Mouse (Mus musculus): Measurements from ENCODE around the gene Xrcc1.
"Not testable (repeated sequence)": the region's sequence is repeated elsewhere in the genome, so short reads cannot be mapped to it uniquely, and the experiment has no call there.

The Xrcc1 gene

GRCm38 (mm10) chr7:24546068-24546614 lies at the start of gene Xrcc1, which contains the start of gene Pinlyp:
Gene Xrcc1 (plus strand): TSS chr7:24546289.
Gene Pinlyp (minus strand): TSS chr7:24546118.
- in situ Hi-C loops (cut with MboI; ENCODE audit: low pct_unique_long_range_greater_than_20kb in 1 of 2, low sequenced_read_pairs in 2 of 2, unreplicated experiment in 1 of 2) = no loop called here

GRCm38 (mm10) chr7:24499856-24500577 lies 46.1 kb upstream of the Xrcc1 start:
- in situ Hi-C loops (cut with MboI; ENCODE audit: low pct_unique_long_range_greater_than_20kb in 1 of 2, low sequenced_read_pairs in 2 of 2, unreplicated experiment in 1 of 2) = no loop called here

- in situ Hi-C loops (cut with MboI; ENCODE audit: low pct_unique_long_range_greater_than_20kb in 1 of 2, low sequenced_read_pairs in 2 of 2, unreplicated experiment in 1 of 2) = no loop called here
These were observed 45.2 kb upstream of the Xrcc1 start for GRCm38 (mm10) chr7:24500929-24501328.

GRCm38 (mm10) chr7:24501492-24501891 lies 44.6 kb upstream of the Xrcc1 start:
- in situ Hi-C loops (cut with MboI; ENCODE audit: low pct_unique_long_range_greater_than_20kb in 1 of 2, low sequenced_read_pairs in 2 of 2, unreplicated experiment in 1 of 2) = no loop called here

GRCm38 (mm10) chr7:24504004-24504403 lies 42.1 kb upstream of the Xrcc1 start:
- in situ Hi-C loops (cut with MboI; ENCODE audit: low pct_unique_long_range_greater_than_20kb in 1 of 2, low sequenced_read_pairs in 2 of 2, unreplicated experiment in 1 of 2) = no loop called here

GRCm38 (mm10) chr7:24504868-24505267 lies 41.2 kb upstream of the Xrcc1 start:
- in situ Hi-C loops (cut with MboI; ENCODE audit: low pct_unique_long_range_greater_than_20kb in 1 of 2, low sequenced_read_pairs in 2 of 2, unreplicated experiment in 1 of 2) = no loop called here

- in situ Hi-C loops (cut with MboI; ENCODE audit: low pct_unique_long_range_greater_than_20kb in 1 of 2, low sequenced_read_pairs in 2 of 2, unreplicated experiment in 1 of 2) = no loop called here
These were observed 40.5 kb upstream of the Xrcc1 start for GRCm38 (mm10) chr7:24505447-24506064.

GRCm38 (mm10) chr7:24506065-24506459 lies 40.0 kb upstream of the Xrcc1 start:
- in situ Hi-C loops (cut with MboI; ENCODE audit: low pct_unique_long_range_greater_than_20kb in 1 of 2, low sequenced_read_pairs in 2 of 2, unreplicated experiment in 1 of 2) = no loop called here

- in situ Hi-C loops (cut with MboI; ENCODE audit: low pct_unique_long_range_greater_than_20kb in 1 of 2, low sequenced_read_pairs in 2 of 2, unreplicated experiment in 1 of 2) = no loop called here
These were observed 39.6 kb upstream of the Xrcc1 start for GRCm38 (mm10) chr7:24506476-24506837.

- in situ Hi-C loops (cut with MboI; ENCODE audit: low pct_unique_long_range_greater_than_20kb in 1 of 2, low sequenced_read_pairs in 2 of 2, unreplicated experiment in 1 of 2) = no loop called here
These were observed 39.0 kb upstream of the Xrcc1 start, which contains the start of gene Zfp428 for GRCm38 (mm10) chr7:24506838-24507725. Gene Zfp428 (plus strand): TSS chr7:24507006.

GRCm38 (mm10) chr7:24507726-24508114 lies 38.4 kb upstream of the Xrcc1 start:
- in situ Hi-C loops (cut with MboI; ENCODE audit: low pct_unique_long_range_greater_than_20kb in 1 of 2, low sequenced_read_pairs in 2 of 2, unreplicated experiment in 1 of 2) = no loop called here

GRCm38 (mm10) chr7:24512355-24512754 lies 33.7 kb upstream of the Xrcc1 start, which contains the start of gene AC161166.1:
Gene AC161166.1 (minus strand): TSS chr7:24512455.
- in situ Hi-C loops (cut with MboI; ENCODE audit: low pct_unique_long_range_greater_than_20kb in 1 of 2, low sequenced_read_pairs in 2 of 2, unreplicated experiment in 1 of 2) = no loop called here

GRCm38 (mm10) chr7:24516319-24516718 lies 29.8 kb upstream of the Xrcc1 start:
- in situ Hi-C loops (cut with MboI; ENCODE audit: low pct_unique_long_range_greater_than_20kb in 1 of 2, low sequenced_read_pairs in 2 of 2, unreplicated experiment in 1 of 2) = not testable (repeated sequence)

GRCm38 (mm10) chr7:24517077-24517476 lies 29.0 kb upstream of the Xrcc1 start:
- in situ Hi-C loops (cut with MboI; ENCODE audit: low pct_unique_long_range_greater_than_20kb in 1 of 2, low sequenced_read_pairs in 2 of 2, unreplicated experiment in 1 of 2) = no loop called here

GRCm38 (mm10) chr7:24517654-24518053 lies 28.4 kb upstream of the Xrcc1 start:
- in situ Hi-C loops (cut with MboI; ENCODE audit: low pct_unique_long_range_greater_than_20kb in 1 of 2, low sequenced_read_pairs in 2 of 2, unreplicated experiment in 1 of 2) = no loop called here

- in situ Hi-C loops (cut with MboI; ENCODE audit: low pct_unique_long_range_greater_than_20kb in 1 of 2, low sequenced_read_pairs in 2 of 2, unreplicated experiment in 1 of 2) = no loop called here
These were observed 27.0 kb upstream of the Xrcc1 start for GRCm38 (mm10) chr7:24519130-24519529.

- in situ Hi-C loops (cut with MboI; ENCODE audit: low pct_unique_long_range_greater_than_20kb in 1 of 2, low sequenced_read_pairs in 2 of 2, unreplicated experiment in 1 of 2) = not testable (repeated sequence)
These were observed 26.0 kb upstream of the Xrcc1 start for GRCm38 (mm10) chr7:24520054-24520453.

- in situ Hi-C loops (cut with MboI; ENCODE audit: low pct_unique_long_range_greater_than_20kb in 1 of 2, low sequenced_read_pairs in 2 of 2, unreplicated experiment in 1 of 2) = no loop called here
These were observed 23.3 kb upstream of the Xrcc1 start for GRCm38 (mm10) chr7:24522805-24523204.

GRCm38 (mm10) chr7:24523723-24524122 lies 22.4 kb upstream of the Xrcc1 start:
- in situ Hi-C loops (cut with MboI; ENCODE audit: low pct_unique_long_range_greater_than_20kb in 1 of 2, low sequenced_read_pairs in 2 of 2, unreplicated experiment in 1 of 2) = no loop called here

Measured in mouse embryonic stem cell (cell line).